Mouse (Mus musculus) liver, adult 2 months (tissue): Measurements from ENCODE around the gene Znfx1. TPM values are rescaled to one million over a fixed set of nuclear protein-coding genes. Genes with fewer than 3 reads are reported as not detected.

Experiments
- DNase-seq: peaks from one replicate; pipeline ENCODE4 v3.0.0-alpha.2; 2011; ENCODE audit warnings: low read depth, low spot score; ENCODE audit errors: extremely low read depth
- H3K27ac ChIP-seq: fragments of 200-500 bp; replicated peaks from 2 replicates; pipeline ENCODE4 v1.5.1; 2012; ENCODE audit warnings: low read depth, mild to moderate bottlenecking, control low read depth, inconsistent platforms, low read length; ENCODE audit not compliant: insufficient read depth
- H3K27me3 ChIP-seq: fragments of 200-500 bp; 2 replicates; pipeline ENCODE4 v1.6.1; 2012; ENCODE audit warnings: mild to moderate bottlenecking, moderate library complexity, low read length, inconsistent platforms; ENCODE audit not compliant: control insufficient read depth, insufficient read depth
- H3K36me3 ChIP-seq: fragments of 200-500 bp; 2 replicates; pipeline ENCODE4 v1.6.1; 2012; ENCODE audit warnings: low read length, inconsistent platforms; ENCODE audit not compliant: control insufficient read depth, insufficient read depth
- H3K4me1 ChIP-seq: fragments of 200-500 bp; 2 replicates; pipeline ENCODE4 v1.6.1; 2011; ENCODE audit warnings: low read length; ENCODE audit not compliant: control insufficient read depth, insufficient read depth
- H3K4me3 ChIP-seq: fragments of 200-500 bp; 2 replicates; pipeline ENCODE4 v1.5.1; 2011; ENCODE audit warnings: low read depth, mild to moderate bottlenecking, control low read depth, low read length, moderate library complexity; ENCODE audit not compliant: insufficient read depth
- H3K79me2 ChIP-seq: fragments of 200-500 bp; 2 replicates; pipeline ENCODE4 v1.6.1; 2012; ENCODE audit warnings: inconsistent platforms, mild to moderate bottlenecking, low read length, moderate library complexity; ENCODE audit not compliant: control insufficient read depth, insufficient read depth
- H3K9ac ChIP-seq: fragments of 200-500 bp; 2 replicates; pipeline ENCODE4 v1.6.1; 2012; ENCODE audit warnings: low read depth, mild to moderate bottlenecking, control low read depth, inconsistent platforms, low read length
- CTCF ChIP-seq: fragments of 200-500 bp; IDR thresholded peaks from 2 replicates; pipeline ENCODE4 v1.5.1; 2011; ENCODE audit warnings: low read depth, low read length, control low read depth
- POLR2A ChIP-seq: fragments of 200-500 bp; IDR thresholded peaks from 2 replicates; pipeline ENCODE4 v1.6.1; 2011; ENCODE audit warnings: low read length, control low read depth; ENCODE audit not compliant: insufficient read depth; ENCODE audit errors: extremely low read depth
- WGBS: fragments of 180-500 bp; shearing (Covaris S2); methylation state at CpG from one replicate; pipeline ENCODE4 v1.1.7; 2018; 5-methylcytosine and 5-hydroxymethylcytosine counted together
- polyA plus RNA-seq: library from polyadenylated mRNA; depleted of rRNA; stranded (reverse); fragments of >200 nt; gene quantifications from 2 replicates; pipeline ENCODE4 v1.2.3, GENCODE M21; 2012
- total RNA-seq: library from RNA; depleted of rRNA; stranded (reverse); fragments of >200 nt; gene quantifications from 2 replicates; pipeline ENCODE4 v1.2.3, GENCODE M21; 2014

The Znfx1 gene
- total and polyA plus RNA-seq, 2 experiments: 21.6 to 23.3 TPM

- 90% methylated on average over 11 of the region's 11 CpGs for WGBS
These were observed 14.6 kb upstream of the Znfx1 start for GRCm38 (mm10) chr2:167077199-167077962.

DNA sequence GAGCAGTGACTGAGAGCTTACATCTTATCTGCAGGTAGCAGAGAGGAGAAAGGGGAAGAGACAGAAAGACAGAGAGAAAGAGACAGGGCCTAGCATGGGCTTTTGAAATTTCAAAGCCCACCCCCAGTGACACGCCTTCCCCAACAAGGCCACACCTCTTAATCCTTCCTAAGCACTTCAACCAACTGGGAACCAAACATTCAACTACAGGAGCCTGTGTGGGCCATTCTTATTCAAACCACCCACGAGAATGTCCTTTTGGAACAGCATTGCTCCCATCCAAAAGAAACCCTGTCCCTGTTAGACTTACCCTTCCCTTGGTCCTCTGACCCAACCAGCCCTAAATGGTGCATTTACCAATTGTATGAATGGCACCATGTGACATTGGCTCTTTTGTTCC lies 13.9 kb upstream of the Znfx1 start:
- Histone ChIP-seq H3K79me2 (no peaks in the 10 kb centered on the region), H3K4me3 (no peak overlapping the region), H3K9ac (no peak overlapping the region), H3K36me3 (no peaks in the 10 kb centered on the region), H3K27ac (no peak overlapping the region), H3K27me3 (no peaks in the 10 kb centered on the region), H3K4me1 (no peaks in the 10 kb centered on the region)
- DNase-seq: no peak
- TF ChIP-seq CTCF (no peak), POLR2A (no peak)
- WGBS: 84% methylated on average over 2 of the region's 2 CpGs

More at GRCm38 (mm10) chr2:167077199-167077962, 14.6 kb upstream of the Znfx1 start:
- Histone ChIP-seq H3K27me3 (no peaks in the 10 kb centered on the region), H3K9ac (no peak overlapping the region), H3K36me3 (no peaks in the 10 kb centered on the region), H3K4me1 (no peaks in the 10 kb centered on the region), H3K27ac (no peak overlapping the region), H3K4me3 (no peak overlapping the region), H3K79me2 (no peaks in the 10 kb centered on the region)
- TF ChIP-seq CTCF (no peak), POLR2A (no peak)
- no peak for DNase-seq

DNA sequence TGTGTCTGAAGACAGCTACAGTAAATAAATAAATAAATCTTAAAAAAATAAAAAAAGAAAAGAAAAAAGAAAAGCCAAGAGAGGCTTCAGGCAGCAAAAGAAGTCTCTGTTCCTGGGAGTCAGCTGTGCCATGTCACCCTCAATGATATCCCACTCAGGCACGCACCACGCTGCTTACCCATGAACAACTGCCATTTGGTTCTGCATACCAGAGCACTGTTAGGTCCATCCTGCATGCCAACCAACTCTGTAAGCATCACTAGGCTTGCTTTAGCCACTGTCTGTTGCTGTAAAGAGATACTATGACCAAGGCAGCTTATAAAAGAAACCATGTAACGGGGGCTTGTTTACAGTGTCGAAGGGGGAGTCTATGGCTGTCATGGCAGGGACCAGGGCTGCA lies 13.5 kb upstream of the Znfx1 start:
- no peak for DNase-seq
- Histone ChIP-seq H3K27ac (no peak overlapping the region), H3K4me1 (no peaks in the 10 kb centered on the region), H3K27me3 (no peaks in the 10 kb centered on the region), H3K79me2 (no peaks in the 10 kb centered on the region), H3K9ac (no peak overlapping the region), H3K36me3 (no peaks in the 10 kb centered on the region), H3K4me3 (no peak overlapping the region)
- WGBS: 98% methylated on average over 4 of the region's 4 CpGs
- TF ChIP-seq POLR2A (no peak), CTCF (no peak)

- WGBS: 96% methylated on average over 5 of the region's 5 CpGs
- TF ChIP-seq CTCF: no peak
- no peak for TF ChIP-seq POLR2A
- no peak for DNase-seq
- no peak overlapping the region for H3K9ac ChIP-seq
- no peak overlapping the region for H3K4me3 ChIP-seq
- H3K27ac ChIP-seq: no peak overlapping the region
- no peaks in the 10 kb centered on the region for H3K36me3 ChIP-seq
- H3K27me3 ChIP-seq: no peaks in the 10 kb centered on the region
- H3K4me1 ChIP-seq: no peaks in the 10 kb centered on the region
- H3K79me2 ChIP-seq: no peaks in the 10 kb centered on the region
These were observed 11.8 kb upstream of the Znfx1 start for GRCm38 (mm10) chr2:167074587-167074986.

DNA sequence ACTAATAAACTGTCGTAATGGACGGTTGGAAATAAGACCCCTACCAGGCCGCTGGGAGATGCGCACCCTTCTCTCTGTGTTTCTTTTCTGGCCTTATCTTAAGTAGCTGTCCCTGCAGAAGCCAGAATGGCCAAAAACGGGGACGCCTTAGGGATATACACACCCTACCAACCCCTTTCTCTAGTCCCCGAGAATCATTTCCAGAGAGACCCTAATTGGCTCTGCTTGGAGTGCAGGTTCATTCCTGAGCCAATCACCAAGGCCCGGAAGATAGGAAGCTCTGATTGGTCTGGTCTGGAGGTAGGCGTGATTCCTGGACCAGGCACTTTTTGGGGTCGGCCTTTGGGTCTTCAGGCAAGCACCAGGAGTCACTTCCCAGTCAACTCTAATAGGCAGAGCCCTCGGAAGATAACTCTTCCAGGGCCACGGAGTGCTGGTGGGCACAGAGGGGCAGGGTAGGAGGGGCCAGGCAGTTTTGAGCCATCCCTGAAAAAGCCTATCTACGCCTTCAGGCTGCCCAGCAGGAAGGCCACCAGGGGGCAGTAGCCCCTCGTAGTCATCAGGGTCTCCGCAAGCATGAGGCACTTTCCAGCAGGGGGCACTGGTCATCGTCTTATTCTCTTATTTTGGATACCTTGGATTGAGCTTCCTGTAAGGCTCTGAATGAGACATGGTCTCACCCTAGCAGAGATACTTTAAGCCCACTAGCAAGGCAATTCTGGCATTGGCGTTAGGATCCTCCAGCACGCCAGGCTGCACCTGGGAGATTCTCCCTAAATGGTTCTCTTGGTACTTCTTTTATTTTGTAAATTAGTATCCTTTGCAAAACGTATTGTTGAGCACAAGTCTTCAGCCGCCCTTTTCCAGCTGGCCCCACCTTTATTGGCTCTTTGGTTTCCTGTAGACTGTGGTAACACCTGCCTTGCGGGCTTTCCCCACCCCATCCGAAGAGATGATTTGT lies 9.1 kb upstream of the Znfx1 start:
- Histone ChIP-seq H3K4me3 (peak overlapping the region; percentile 7), H3K27ac (no peak overlapping the region), H3K36me3 (no peaks in the 10 kb centered on the region), H3K27me3 (no peaks in the 10 kb centered on the region), H3K9ac (no peak overlapping the region), H3K4me1 (no peaks in the 10 kb centered on the region), H3K79me2 (no peaks in the 10 kb centered on the region)
- DNase-seq: peak; percentile 55
- 15% methylated on average over 22 of the region's 22 CpGs for WGBS
- TF ChIP-seq POLR2A (no peak), CTCF (peak; percentile 100)
